Mouse (Mus musculus) kidney, adult 8-10 months (tissue): ENCODE results near the gene Reg1.
A peak's percentile ranks its signal among the peaks of the same experiment; 100 is the strongest.
"Not testable (repeated sequence)": the region's sequence is repeated elsewhere in the genome, so short reads cannot be mapped to it uniquely, and the experiment has no call there.

Experiments
- DNase-seq, 2 experiments: peaks; one replicate each; pipeline ENCODE4 v3.0.0; 2022

The Reg1 gene

DNA sequence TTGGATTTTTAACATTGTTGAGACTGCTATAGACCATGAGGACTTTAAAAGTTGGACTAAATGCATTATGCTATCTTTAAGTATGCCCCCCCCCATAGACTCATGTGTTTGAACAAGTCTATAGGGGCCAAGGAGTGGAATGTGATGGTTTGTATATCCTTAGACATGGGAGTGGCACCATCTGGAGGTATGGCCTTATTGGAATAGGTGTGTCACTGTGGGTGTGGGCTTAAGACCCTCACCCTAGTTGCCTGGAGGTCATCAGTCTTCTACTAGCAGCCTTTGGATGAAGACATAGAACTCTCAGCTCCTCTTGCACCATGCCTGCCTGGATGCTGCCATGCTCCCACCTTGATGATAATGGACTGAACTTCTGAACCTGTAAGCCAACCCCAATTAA is at the start of gene Reg1:
Gene Reg1, plus strand, starts transcription at position 301 of the 400 bp plus-strand sequence.
- not testable (repeated sequence) for DNase-seq

DNA sequence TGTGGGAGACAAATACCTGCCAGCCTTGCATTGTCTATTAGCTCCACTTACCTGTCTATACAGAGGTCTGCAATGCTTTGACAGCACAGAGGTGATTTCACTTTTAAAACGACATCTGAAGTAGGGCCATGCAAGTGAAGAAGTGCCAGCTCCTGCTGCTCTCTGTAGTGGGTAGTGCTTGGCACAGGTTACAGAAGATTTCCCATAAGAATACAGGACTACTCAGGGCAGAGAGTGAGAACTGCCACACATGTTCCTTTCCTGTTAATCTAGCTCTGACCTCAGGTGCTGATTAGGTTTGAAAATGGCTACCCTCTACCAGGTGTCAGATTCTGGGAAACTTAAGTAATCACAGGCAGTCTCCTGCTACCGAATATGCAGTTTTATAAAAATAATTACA is 43.7 kb upstream of the Reg1 start, which contains the start of gene Reg3d:
Gene Reg3d, minus strand, starts transcription at position 101 of the 400 bp plus-strand sequence.
- no peak for DNase-seq

DNA sequence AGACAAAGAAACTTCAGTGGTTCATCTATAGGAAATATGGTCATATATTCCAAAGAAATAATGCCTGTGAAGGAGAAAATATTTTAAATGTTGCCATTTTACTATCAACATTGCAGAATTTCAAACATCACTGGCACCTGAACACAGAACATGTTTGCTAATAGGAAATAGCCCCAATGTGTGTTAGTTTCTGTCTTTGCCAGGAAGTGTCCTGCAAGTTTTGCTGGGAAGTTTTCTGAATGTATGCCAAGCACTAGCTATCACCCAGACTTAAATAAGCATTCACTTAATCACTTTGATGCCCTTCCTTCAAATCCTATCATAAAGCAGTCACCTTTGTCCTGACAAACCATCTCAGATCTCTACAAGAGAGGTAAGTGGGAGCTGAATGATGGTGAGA is 42.1 kb upstream of the Reg1 start, which contains the start of gene Reg3a:
Gene Reg3a, plus strand, starts transcription at position 301 of the 400 bp plus-strand sequence.
- DNase-seq, result no peak

DNA sequence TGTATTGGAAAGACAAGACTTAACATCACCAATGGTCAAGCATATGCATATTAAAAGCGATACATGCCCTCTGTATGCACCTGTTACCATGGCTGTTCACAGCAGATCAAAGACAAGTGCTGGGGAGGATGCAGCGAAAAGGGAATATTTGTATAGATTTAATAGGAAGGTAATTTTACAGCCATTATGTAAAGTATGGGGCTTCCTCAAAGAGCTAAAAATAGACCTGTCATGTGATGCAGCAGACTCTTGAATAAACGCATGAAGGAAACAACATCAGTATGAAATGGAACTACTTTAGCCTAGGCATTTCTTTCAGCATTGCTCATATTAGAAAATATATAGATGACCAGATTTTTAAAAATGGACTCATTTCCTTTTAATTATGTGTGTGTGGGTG is 36.9 kb upstream of the Reg1 start:
- DNase-seq, result no peak

DNA sequence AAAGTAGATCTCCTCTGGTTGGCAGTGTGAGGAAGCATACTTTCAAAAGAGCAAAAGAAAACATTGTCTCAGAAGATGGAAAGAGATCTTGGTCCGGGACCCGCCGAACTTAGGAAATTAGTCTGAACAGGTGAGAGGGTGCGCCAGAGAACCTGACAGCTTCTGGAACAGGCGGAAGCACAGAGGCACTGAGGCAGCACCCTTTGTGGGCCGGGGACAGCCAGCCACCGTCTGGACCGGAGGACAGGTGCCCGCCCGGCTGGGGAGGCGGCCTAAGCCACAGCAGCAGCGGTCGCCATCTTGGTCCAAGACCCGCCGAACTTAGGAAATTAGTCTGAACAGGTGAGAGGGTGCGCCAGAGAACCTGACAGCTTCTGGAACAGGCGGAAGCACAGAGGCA is 27.2 kb upstream of the Reg1 start, which contains the start of gene Reg2:
Gene Reg2, plus strand, starts transcription at position 301 of the 400 bp plus-strand sequence.
- DNase-seq, result not testable (repeated sequence)

DNA sequence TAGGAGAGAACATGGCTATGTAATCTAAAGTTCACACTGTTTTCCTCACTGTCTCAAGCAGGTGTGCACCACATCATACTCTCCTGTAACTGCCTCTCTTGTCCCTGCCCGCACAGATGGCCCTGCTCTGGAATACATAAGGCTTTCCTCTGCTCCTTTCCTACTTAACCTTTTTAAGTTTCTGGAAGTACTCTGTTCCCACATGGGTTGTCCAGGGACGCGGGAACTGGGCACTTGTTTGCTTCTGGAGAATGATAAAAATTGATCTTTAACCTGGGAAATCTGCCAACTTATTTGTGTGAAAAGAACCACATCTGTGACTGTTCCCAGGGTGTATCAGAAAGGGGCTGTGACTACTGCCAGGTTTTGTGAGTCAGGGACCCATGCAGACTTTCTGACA is 3.0 kb downstream of the Reg1 start:
- DNase-seq, result no peak

DNA sequence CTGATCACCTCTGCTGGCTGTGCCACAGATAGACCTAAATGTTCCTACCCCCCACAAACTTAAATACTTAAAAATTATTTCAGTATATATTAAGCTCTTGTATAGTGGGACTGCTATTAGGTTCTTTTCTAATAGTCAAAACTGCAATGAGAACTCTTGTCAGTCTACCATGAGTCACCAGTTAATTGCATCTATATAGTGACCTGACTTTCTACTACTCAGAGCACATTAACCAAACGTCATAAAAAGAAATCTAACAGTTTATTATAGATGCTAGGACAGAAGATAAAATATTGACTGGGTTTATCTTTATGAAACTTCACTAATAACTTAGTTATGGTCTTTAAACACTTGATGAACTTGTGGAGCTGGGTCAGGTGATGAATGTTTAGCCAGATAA is 24.7 kb downstream of the Reg1 start:
- DNase-seq, result no peak

DNA sequence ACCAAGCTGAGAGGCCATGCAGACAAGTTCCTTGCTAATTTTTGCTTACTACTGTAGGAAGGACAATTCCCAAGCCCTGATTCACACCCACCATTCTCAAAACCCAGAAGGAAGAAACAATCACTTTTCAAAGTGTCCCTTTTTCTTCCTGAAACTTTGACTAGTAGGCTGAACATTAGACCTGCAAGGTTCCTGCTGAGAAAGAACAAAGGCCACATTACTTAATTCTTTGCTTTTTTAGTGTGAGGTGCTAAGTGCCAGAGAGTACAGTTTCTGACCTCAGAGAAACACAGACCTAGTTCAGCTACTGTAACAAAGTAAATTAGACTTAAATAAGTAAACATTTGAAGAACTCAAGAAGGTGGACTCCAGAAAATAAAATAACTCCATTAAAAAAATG is 25.9 kb downstream of the Reg1 start:
- DNase-seq, result peak in 1 of 2 experiments; percentile 12

DNA sequence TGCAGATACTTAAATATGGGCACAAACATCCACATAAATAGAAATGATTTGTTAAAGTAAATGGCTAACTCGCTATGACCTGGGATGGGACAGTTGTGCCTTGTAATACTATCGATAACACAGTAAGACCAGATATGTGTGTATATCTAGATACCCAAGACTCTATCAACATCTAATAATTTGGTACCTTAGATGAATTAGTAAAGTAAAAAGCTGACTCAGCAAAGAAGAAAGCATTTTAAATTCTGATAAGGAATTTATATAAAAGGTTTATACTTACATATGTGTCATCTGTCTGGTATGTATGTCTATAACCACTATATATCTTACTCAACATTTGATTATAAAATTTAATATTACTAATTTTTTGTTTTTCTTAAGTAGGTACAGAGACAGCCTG is 30.3 kb downstream of the Reg1 start:
- DNase-seq, result no peak

DNA sequence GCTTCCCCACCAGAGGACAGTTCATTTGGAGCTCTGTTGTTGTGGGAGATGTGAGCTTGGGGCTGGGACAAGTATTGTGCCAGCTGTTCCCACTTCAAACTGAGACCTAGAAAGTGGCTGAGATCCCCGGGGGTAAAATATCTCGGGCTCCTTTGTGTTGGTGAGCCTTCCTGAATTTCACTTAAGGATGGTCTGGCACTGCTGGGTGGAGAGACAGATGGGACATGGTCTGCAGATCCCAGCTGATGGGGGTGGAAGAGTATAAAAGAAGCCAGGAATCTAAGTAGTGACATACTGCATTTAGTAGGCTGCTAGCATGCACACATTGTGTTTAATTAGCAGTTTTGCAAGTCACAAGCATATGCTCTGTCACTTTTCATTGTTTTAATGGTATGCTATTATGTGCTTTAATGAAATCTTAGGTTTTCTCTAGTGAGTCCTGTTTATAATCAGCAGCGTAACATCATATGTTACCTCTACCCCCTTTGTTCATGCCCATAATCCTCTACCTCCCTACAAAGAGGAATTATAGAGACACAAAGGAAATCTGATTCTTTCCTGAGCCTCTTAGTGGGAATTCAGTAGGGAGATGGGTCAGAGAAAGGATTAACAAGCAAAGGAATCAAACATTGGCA is 37.8 kb downstream of the Reg1 start:
- DNase-seq, result no peak

DNA sequence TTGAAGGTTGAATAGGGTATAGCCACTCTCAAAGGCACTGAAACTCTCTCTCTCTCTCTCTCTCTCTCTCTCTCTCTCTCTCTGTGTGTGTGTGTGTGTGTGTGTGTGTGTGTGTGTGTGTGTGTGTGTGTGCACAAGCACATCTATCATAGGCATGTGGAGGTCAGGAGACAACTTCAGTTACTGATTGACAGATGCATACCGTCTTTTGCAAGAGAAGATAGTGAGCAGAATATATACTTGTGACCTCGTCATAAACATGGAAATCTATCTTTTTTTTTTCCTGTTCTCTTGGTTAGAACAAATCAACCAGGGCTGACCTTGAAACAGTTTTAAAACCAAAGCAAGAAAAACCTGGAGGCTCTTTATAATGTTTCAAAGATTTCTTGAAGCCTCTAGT is 39.8 kb downstream of the Reg1 start:
- DNase-seq, result no peak

DNA sequence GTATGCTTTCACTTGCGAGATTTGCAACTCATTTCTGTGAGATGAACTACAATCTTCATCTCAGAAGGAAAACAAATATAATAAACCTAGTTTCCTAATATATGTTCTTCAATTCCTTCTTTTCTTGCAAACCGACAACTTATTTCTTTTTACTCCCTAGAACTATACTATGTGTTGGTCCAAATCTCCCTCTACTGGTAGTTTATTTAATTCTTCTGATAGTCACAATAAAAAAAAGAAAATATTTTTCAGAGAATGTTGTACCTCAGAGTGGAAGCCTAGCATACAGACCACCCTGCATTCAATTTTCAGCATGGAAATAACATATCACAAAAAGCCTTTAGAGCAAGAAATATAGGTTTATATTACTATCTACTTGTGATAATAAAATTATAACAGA is 40.8 kb downstream of the Reg1 start:
- DNase-seq, result no peak

DNA sequence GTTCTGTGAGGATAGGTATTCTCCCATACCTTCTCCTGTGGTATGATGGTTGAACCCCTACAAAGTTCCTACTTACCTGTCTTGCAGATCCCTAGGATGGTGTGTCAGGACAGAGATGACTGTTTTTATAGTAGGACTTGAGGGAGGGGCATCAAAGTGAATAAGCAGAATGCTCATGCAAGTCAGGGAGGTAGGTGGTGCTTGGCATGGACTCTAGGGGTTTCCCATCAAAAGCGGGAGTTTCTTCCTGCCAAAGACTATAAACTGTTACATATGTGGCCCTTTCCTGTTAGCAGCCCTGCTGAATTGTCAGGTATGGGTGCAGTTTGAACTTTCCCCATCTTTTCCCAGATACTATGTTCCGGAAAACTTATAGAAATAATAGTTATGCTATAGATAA is 46.3 kb downstream of the Reg1 start, which contains the start of gene Reg3g:
Gene Reg3g, minus strand, starts transcription at position 101 of the 400 bp plus-strand sequence.
- no peak for DNase-seq

DNA sequence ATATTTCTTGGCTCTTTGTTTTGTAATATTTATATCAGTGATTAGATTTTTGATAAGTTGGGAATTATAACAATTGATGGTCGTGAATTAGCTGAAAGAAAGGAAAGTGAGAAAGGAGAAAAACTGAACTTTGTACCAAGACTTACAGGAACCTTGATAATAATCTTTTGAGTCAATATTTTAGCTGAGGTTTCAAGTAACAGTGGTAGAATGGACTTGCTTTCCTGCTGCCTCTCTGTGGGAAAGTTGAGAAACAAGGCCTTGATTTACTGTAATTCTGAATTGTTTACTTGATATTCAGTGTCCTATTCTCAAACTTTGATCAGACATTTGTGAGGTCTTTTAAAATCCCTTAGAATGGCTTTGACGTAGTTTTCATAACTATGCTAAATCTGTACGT is 46.8 kb downstream of the Reg1 start:
- no peak for DNase-seq
